Mouse (Mus musculus): ENCODE measurements around the gene Mok. TPM values are rescaled to one million over a fixed set of nuclear protein-coding genes. Genes with fewer than 3 reads are reported as not detected.
"Not testable (repeated sequence)": the region's sequence is repeated elsewhere in the genome, so short reads cannot be mapped to it uniquely, and the experiment has no call there.

The Mok gene
- polyA plus RNA-seq, 1 experiment from 2014 or later = 3.8 TPM

GRCm38 (mm10) chr12:110870107-110870506, 29.4 kb upstream of the Mok start:
- Histone ChIP-seq H3K4me2 (no peak overlapping the region), H3K9me3 (replicated peaks; ENCODE audit: control insufficient read depth, low read length) (no peaks in the 10 kb centered on the region), H3K27me3 (ENCODE audit: control insufficient read depth, insufficient read depth, low read length) (no peaks in the 10 kb centered on the region), H3K27ac (ENCODE audit: low read depth, low read length) (no peak overlapping the region), H3K36me3 (ENCODE audit: control insufficient read depth, insufficient read depth, low read length) (peaks cover 29% of the 10 kb centered on the region), H3K4me1 (ENCODE audit: control insufficient read depth, insufficient read depth, low read length) (no peaks in the 10 kb centered on the region), H3K9ac (ENCODE audit: low read depth, low read length) (no peak overlapping the region), H3K4me3 (ENCODE audit: low read depth, low read length) (no peak overlapping the region)
- ATAC-seq (replicated peaks; ENCODE audit: insufficient number of reproducible peaks, low FRiP score, low TSS enrichment) = no peak
- WGBS (ENCODE audit: insufficient replicate concordance) = 78% methylated on average over 4 of the region's 4 CpGs

GRCm38 (mm10) chr12:110865989-110866388, 25.2 kb upstream of the Mok start:
- no peaks in the 10 kb centered on the region for H3K27me3 ChIP-seq (ENCODE audit: control insufficient read depth, insufficient read depth, low read length)
- H3K9ac ChIP-seq (ENCODE audit: low read depth, low read length) = no peak overlapping the region
- 88% methylated on average over 10 of the region's 10 CpGs for WGBS (ENCODE audit: insufficient replicate concordance)
- no peak overlapping the region for H3K27ac ChIP-seq (ENCODE audit: low read depth, low read length)
- no peak overlapping the region for H3K4me2 ChIP-seq
- H3K36me3 ChIP-seq (ENCODE audit: control insufficient read depth, insufficient read depth, low read length) = peaks cover 12% of the 10 kb centered on the region
- no peaks in the 10 kb centered on the region for H3K4me1 ChIP-seq (ENCODE audit: control insufficient read depth, insufficient read depth, low read length)
- H3K4me3 ChIP-seq (ENCODE audit: low read depth, low read length) = no peak overlapping the region
- H3K9me3 ChIP-seq (replicated peaks; ENCODE audit: control insufficient read depth, low read length) = no peaks in the 10 kb centered on the region
- no peak for ATAC-seq (replicated peaks; ENCODE audit: insufficient number of reproducible peaks, low FRiP score, low TSS enrichment)

GRCm38 (mm10) chr12:110865571-110865970, 24.8 kb upstream of the Mok start:
- Histone ChIP-seq H3K9ac (ENCODE audit: low read depth, low read length) (no peak overlapping the region), H3K4me2 (no peak overlapping the region), H3K27ac (ENCODE audit: low read depth, low read length) (no peak overlapping the region), H3K36me3 (ENCODE audit: control insufficient read depth, insufficient read depth, low read length) (peaks cover 15% of the 10 kb centered on the region; the same call in 1 of the 2 replicates), H3K27me3 (ENCODE audit: control insufficient read depth, insufficient read depth, low read length) (no peaks in the 10 kb centered on the region), H3K4me3 (ENCODE audit: low read depth, low read length) (no peak overlapping the region), H3K4me1 (ENCODE audit: control insufficient read depth, insufficient read depth, low read length) (no peaks in the 10 kb centered on the region), H3K9me3 (replicated peaks; ENCODE audit: control insufficient read depth, low read length) (no peaks in the 10 kb centered on the region)
- WGBS (ENCODE audit: insufficient replicate concordance) = 77% methylated on average over 6 of the region's 6 CpGs
- ATAC-seq (replicated peaks; ENCODE audit: insufficient number of reproducible peaks, low FRiP score, low TSS enrichment) = no peak

- 82% methylated on average over 6 of the region's 6 CpGs for WGBS (ENCODE audit: insufficient replicate concordance)
- Histone ChIP-seq H3K27ac (ENCODE audit: low read depth, low read length) (no peak overlapping the region), H3K27me3 (ENCODE audit: control insufficient read depth, insufficient read depth, low read length) (no peaks in the 10 kb centered on the region), H3K9me3 (replicated peaks; ENCODE audit: control insufficient read depth, low read length) (no peaks in the 10 kb centered on the region), H3K9ac (ENCODE audit: low read depth, low read length) (no peak overlapping the region), H3K4me1 (ENCODE audit: control insufficient read depth, insufficient read depth, low read length) (no peaks in the 10 kb centered on the region), H3K36me3 (ENCODE audit: control insufficient read depth, insufficient read depth, low read length) (peaks cover 17% of the 10 kb centered on the region; the same call in 1 of the 2 replicates), H3K4me2 (no peak overlapping the region), H3K4me3 (ENCODE audit: low read depth, low read length) (no peak overlapping the region)
- ATAC-seq (replicated peaks; ENCODE audit: insufficient number of reproducible peaks, low FRiP score, low TSS enrichment) = no peak
Observed at GRCm38 (mm10) chr12:110864008-110864407, 23.3 kb upstream of the Mok start.

- WGBS (ENCODE audit: insufficient replicate concordance) = 54% methylated on average over 7 of the region's 7 CpGs
- H3K9me3 ChIP-seq (replicated peaks; ENCODE audit: control insufficient read depth, low read length) = no peaks in the 10 kb centered on the region
- no peak overlapping the region for H3K4me3 ChIP-seq (ENCODE audit: low read depth, low read length)
- peaks cover 10% of the 10 kb centered on the region; the same call in 1 of the 2 replicates for H3K36me3 ChIP-seq (ENCODE audit: control insufficient read depth, insufficient read depth, low read length)
- H3K4me2 ChIP-seq = no peak overlapping the region
- no peaks in the 10 kb centered on the region for H3K27me3 ChIP-seq (ENCODE audit: control insufficient read depth, insufficient read depth, low read length)
- no peak overlapping the region for H3K27ac ChIP-seq (ENCODE audit: low read depth, low read length)
- no peaks in the 10 kb centered on the region for H3K4me1 ChIP-seq (ENCODE audit: control insufficient read depth, insufficient read depth, low read length)
- no peak overlapping the region for H3K9ac ChIP-seq (ENCODE audit: low read depth, low read length)
- ATAC-seq (replicated peaks; ENCODE audit: insufficient number of reproducible peaks, low FRiP score, low TSS enrichment) = no peak
Observed at GRCm38 (mm10) chr12:110861256-110861655, 20.5 kb upstream of the Mok start.

- Histone ChIP-seq H3K4me3 (ENCODE audit: low read depth, low read length) (no peak overlapping the region), H3K9me3 (replicated peaks; ENCODE audit: control insufficient read depth, low read length) (no peaks in the 10 kb centered on the region)
- ATAC-seq (replicated peaks; ENCODE audit: insufficient number of reproducible peaks, low FRiP score, low TSS enrichment) = no peak
Observed at GRCm38 (mm10) chr12:110860293-110860692, 19.6 kb upstream of the Mok start.

GRCm38 (mm10) chr12:110858681-110859080, 17.9 kb upstream of the Mok start:
- not testable (repeated sequence) for H3K9ac ChIP-seq (ENCODE audit: low read depth, low read length); H3K27me3 ChIP-seq (ENCODE audit: control insufficient read depth, insufficient read depth, low read length); H3K4me1 ChIP-seq (ENCODE audit: control insufficient read depth, insufficient read depth, low read length); H3K27ac ChIP-seq (ENCODE audit: low read depth, low read length); ATAC-seq (replicated peaks; ENCODE audit: insufficient number of reproducible peaks, low FRiP score, low TSS enrichment); H3K4me3 ChIP-seq (ENCODE audit: low read depth, low read length); H3K9me3 ChIP-seq (replicated peaks; ENCODE audit: control insufficient read depth, low read length); H3K4me2 ChIP-seq
- 89% methylated on average over 15 of the region's 15 CpGs for WGBS (ENCODE audit: insufficient replicate concordance)
- peaks cover 18% of the 10 kb centered on the region; the same call in 1 of the 2 replicates for H3K36me3 ChIP-seq (ENCODE audit: control insufficient read depth, insufficient read depth, low read length)

More at GRCm38 (mm10) chr12:110860293-110860692, 19.6 kb upstream of the Mok start:
- Histone ChIP-seq H3K4me1 (ENCODE audit: control insufficient read depth, insufficient read depth, low read length) (no peaks in the 10 kb centered on the region), H3K36me3 (ENCODE audit: control insufficient read depth, insufficient read depth, low read length) (peaks cover 14% of the 10 kb centered on the region; the same call in 1 of the 2 replicates), H3K4me2 (no peak overlapping the region), H3K27ac (ENCODE audit: low read depth, low read length) (no peak overlapping the region), H3K9ac (ENCODE audit: low read depth, low read length) (no peak overlapping the region), H3K27me3 (ENCODE audit: control insufficient read depth, insufficient read depth, low read length) (no peaks in the 10 kb centered on the region)

GRCm38 (mm10) chr12:110857196-110857595, 16.5 kb upstream of the Mok start:
- WGBS (ENCODE audit: insufficient replicate concordance) = 74% methylated on average over 7 of the region's 7 CpGs
- ATAC-seq (replicated peaks; ENCODE audit: insufficient number of reproducible peaks, low FRiP score, low TSS enrichment) = no peak
- no peak overlapping the region for H3K4me2 ChIP-seq
- H3K27ac ChIP-seq (ENCODE audit: low read depth, low read length) = no peak overlapping the region
- no peaks in the 10 kb centered on the region for H3K4me1 ChIP-seq (ENCODE audit: control insufficient read depth, insufficient read depth, low read length)
- H3K9me3 ChIP-seq (replicated peaks; ENCODE audit: control insufficient read depth, low read length) = no peaks in the 10 kb centered on the region
- H3K4me3 ChIP-seq (ENCODE audit: low read depth, low read length) = no peak overlapping the region
- no peak overlapping the region for H3K9ac ChIP-seq (ENCODE audit: low read depth, low read length)
- H3K27me3 ChIP-seq (ENCODE audit: control insufficient read depth, insufficient read depth, low read length) = no peaks in the 10 kb centered on the region
- H3K36me3 ChIP-seq (ENCODE audit: control insufficient read depth, insufficient read depth, low read length) = peaks cover 15% of the 10 kb centered on the region; the same call in 1 of the 2 replicates

All from heart, embryonic 11.5 days (tissue).